Mouse (Mus musculus) inflammation-experienced regulatory T-cells, adult 16 weeks (primary cell): ENCODE measurements around the gene D630023F18Rik. TPM values are rescaled to one million over a fixed set of nuclear protein-coding genes. Genes with fewer than 3 reads are reported as not detected.

ENCODE experiments used
- polyA plus RNA-seq: library from polyadenylated mRNA; unstranded; fragments of 100-300 nt; shearing (Covaris generic); gene quantifications from one replicate; pipeline ENCODE4 v1.2.1, GENCODE M21; 2017

Gene D630023F18Rik
- polyA plus RNA-seq, result not detected

GRCm38 (mm10) chr1:65122574-65123372, at the start of gene D630023F18Rik:
Gene D630023F18Rik (minus strand): TSS chr1:65123214.

GRCm38 (mm10) chr1:65119438-65119837, 3.6 kb downstream of the D630023F18Rik start, which contains the start of gene Gm28845:
Gene Gm28845 (minus strand): TSS chr1:65119558.

GRCm38 (mm10) chr1:65103273-65103672, 19.7 kb downstream of the D630023F18Rik start, which contains the start of gene Cryga:
Gene Cryga (minus strand): TSS chr1:65103373.

GRCm38 (mm10) chr1:65082188-65082587, 40.8 kb downstream of the D630023F18Rik start, which contains the start of gene Crygb:
Gene Crygb (minus strand): TSS chr1:65082288.

GRCm38 (mm10) chr1:65073589-65073988, 49.4 kb downstream of the D630023F18Rik start, which contains the start of gene Crygc:
Gene Crygc (minus strand): TSS chr1:65073689.

GRCm38 (mm10) chr1:65063352-65063751, 59.7 kb downstream of the D630023F18Rik start, which contains the start of gene Crygd:
Gene Crygd (minus strand): TSS chr1:65063452.

Other genes with a start within 250 kb of the D630023F18Rik start
- 14.8 TPM for gene Plekhm3, start 166.4 kb downstream of the D630023F18Rik start, polyA plus RNA-seq
- 0.23 TPM for gene Akr1cl, start 90.5 kb downstream of the D630023F18Rik start, polyA plus RNA-seq
- not detected for gene Cryge, start 72.1 kb downstream of the D630023F18Rik start, polyA plus RNA-seq
- not detected for gene Crygd, start 59.8 kb downstream of the D630023F18Rik start, polyA plus RNA-seq
- gene Crygc, start 49.5 kb downstream of the D630023F18Rik start, polyA plus RNA-seq, result not detected
- not detected for gene Crygb, start 40.9 kb downstream of the D630023F18Rik start, polyA plus RNA-seq
- gene Cryga, start 19.8 kb downstream of the D630023F18Rik start, polyA plus RNA-seq, result not detected
- gene Gm28845, start 3.7 kb downstream of the D630023F18Rik start, polyA plus RNA-seq, result not detected
- gene Idh1, start 63.3 kb upstream of the D630023F18Rik start, polyA plus RNA-seq, result 16.9 TPM
- 32.1 TPM for gene Pikfyve, start 63.5 kb upstream of the D630023F18Rik start, polyA plus RNA-seq
- gene Pth2r, start 158.8 kb upstream of the D630023F18Rik start, polyA plus RNA-seq, result not detected